Mouse (Mus musculus) liver, adult 10 weeks (tissue): ENCODE measurements around the gene Hist1h2ad. TPM values are rescaled to one million over a fixed set of nuclear protein-coding genes. Genes with fewer than 3 reads are reported as not detected.

Source experiments
- polyA plus RNA-seq: library from polyadenylated mRNA; stranded (reverse); fragments of 350-450 nt; fragmentation: Illumina TruSeq; extraction: RNeasy Lipid Tissue Mini Kit (QIAGEN cat#74804); gene quantifications from one replicate; pipeline ENCODE4 v1.2.3, GENCODE M21; 2014; ENCODE audit warnings: low read depth, low replicate concordance

Hist1h2ad gene
- polyA plus RNA-seq, 1 experiment from 2014 or later: not detected

Other genes with a start within 250 kb of the Hist1h2ad start
- gene Zfp322a, start 205.2 kb upstream of the Hist1h2ad start, polyA plus RNA-seq: 23.5 TPM
- 1.7 TPM for gene Abt1, start 150.5 kb upstream of the Hist1h2ad start, polyA plus RNA-seq
- not detected for gene Btn1a1, start 108.5 kb upstream of the Hist1h2ad start, polyA plus RNA-seq
- gene Btn2a2, start 85.5 kb upstream of the Hist1h2ad start, polyA plus RNA-seq: not detected
- gene Hist1h4h, start 43.3 kb upstream of the Hist1h2ad start, polyA plus RNA-seq: not detected
- not detected for gene Hist1h2af, start 40.5 kb upstream of the Hist1h2ad start, polyA plus RNA-seq
- gene Hist1h3g, start 39.0 kb upstream of the Hist1h2ad start, polyA plus RNA-seq: not detected
- gene Hist1h2bh, start 31.0 kb upstream of the Hist1h2ad start, polyA plus RNA-seq: 0.37 TPM
- not detected for gene Hist1h3f, start 30.3 kb upstream of the Hist1h2ad start, polyA plus RNA-seq
- gene Hist1h4f, start 22.7 kb upstream of the Hist1h2ad start, polyA plus RNA-seq: not detected
- 0.19 TPM for gene Hist1h1d, start 21.1 kb upstream of the Hist1h2ad start, polyA plus RNA-seq
- not detected for gene Hist1h3e, start 12.0 kb upstream of the Hist1h2ad start, polyA plus RNA-seq
- gene Hist1h2ae, start 3.2 kb upstream of the Hist1h2ad start, polyA plus RNA-seq: not detected
- gene Hist1h2bg, start 3.0 kb upstream of the Hist1h2ad start, polyA plus RNA-seq: not detected
- gene Hist1h2bf, start 185 bp upstream of the Hist1h2ad start, polyA plus RNA-seq: not detected
- gene Hist1h3d, start 1.4 kb downstream of the Hist1h2ad start, polyA plus RNA-seq: not detected
- not detected for gene Hist1h4d, start 7.2 kb downstream of the Hist1h2ad start, polyA plus RNA-seq
- 0.95 TPM for gene Hist1h2be, start 46.7 kb downstream of the Hist1h2ad start, polyA plus RNA-seq
- 0.45 TPM for gene Hist1h1e, start 48.2 kb downstream of the Hist1h2ad start, polyA plus RNA-seq
- 0.56 TPM for gene Hist1h2ac, start 109.6 kb downstream of the Hist1h2ad start, polyA plus RNA-seq
- gene Hist1h2bc, start 109.8 kb downstream of the Hist1h2ad start, polyA plus RNA-seq: 195 TPM
- gene Hist1h1t, start 121.4 kb downstream of the Hist1h2ad start, polyA plus RNA-seq: not detected
- gene Hist1h4c, start 124.1 kb downstream of the Hist1h2ad start, polyA plus RNA-seq: 0.72 TPM
- gene Hfe, start 136.5 kb downstream of the Hist1h2ad start, polyA plus RNA-seq: 40.9 TPM
- gene Hist1h1c, start 164.4 kb downstream of the Hist1h2ad start, polyA plus RNA-seq: 9.8 TPM
- gene Hist1h3c, start 171.2 kb downstream of the Hist1h2ad start, polyA plus RNA-seq: not detected
- not detected for gene Hist1h2bb, start 172.4 kb downstream of the Hist1h2ad start, polyA plus RNA-seq
- gene Hist1h2ab, start 176.7 kb downstream of the Hist1h2ad start, polyA plus RNA-seq: not detected
- not detected for gene Hist1h3b, start 177.9 kb downstream of the Hist1h2ad start, polyA plus RNA-seq
- gene Hist1h4b, start 182.6 kb downstream of the Hist1h2ad start, polyA plus RNA-seq: not detected
- not detected for gene Hist1h4a, start 186.8 kb downstream of the Hist1h2ad start, polyA plus RNA-seq
- gene Hist1h3a, start 188.0 kb downstream of the Hist1h2ad start, polyA plus RNA-seq: not detected
- not detected for gene Hist1h1a, start 189.3 kb downstream of the Hist1h2ad start, polyA plus RNA-seq
- gene Trim38, start 195.5 kb downstream of the Hist1h2ad start, polyA plus RNA-seq: not detected
- gene Slc17a2, start 232.6 kb downstream of the Hist1h2ad start, polyA plus RNA-seq: 190 TPM